Mouse (Mus musculus) small intestine, adult 2 months (tissue): ENCODE measurements around the gene Asb1. TPM values are rescaled to one million over a fixed set of nuclear protein-coding genes. Genes with fewer than 3 reads are reported as not detected.

Source experiments
- H3K27ac ChIP-seq: fragments of 200-500 bp; 2 replicates; pipeline ENCODE4 v1.5.1; 2012; ENCODE audit warnings: low read depth, low read length, control low read depth, inconsistent platforms; ENCODE audit not compliant: insufficient read depth
- H3K27me3 ChIP-seq: fragments of 200-500 bp; 2 replicates; pipeline ENCODE4 v1.6.1; 2012; ENCODE audit warnings: mild to moderate bottlenecking, moderate library complexity, low read length, inconsistent platforms; ENCODE audit not compliant: control insufficient read depth, insufficient read depth
- H3K36me3 ChIP-seq: fragments of 200-500 bp; 2 replicates; pipeline ENCODE4 v1.6.1; 2012; ENCODE audit warnings: mild to moderate bottlenecking, low read length, control low read depth, inconsistent platforms; ENCODE audit not compliant: control insufficient read depth, insufficient read depth
- H3K4me1 ChIP-seq: fragments of 200-500 bp; 2 replicates; pipeline ENCODE4 v1.6.1; 2012; ENCODE audit warnings: low read length, inconsistent platforms, mixed read lengths; ENCODE audit not compliant: control insufficient read depth, insufficient read depth, insufficient read length
- H3K4me3 ChIP-seq: fragments of 200-500 bp; 2 replicates; pipeline ENCODE4 v1.5.1; 2012; ENCODE audit warnings: low read depth, mild to moderate bottlenecking, control low read depth, inconsistent platforms, low read length, moderate library complexity
- CTCF ChIP-seq: fragments of 200-500 bp; IDR thresholded peaks from 2 replicates; pipeline ENCODE4 v1.5.1; 2012; ENCODE audit warnings: low read depth, mild to moderate bottlenecking, control low read depth, inconsistent platforms, low read length, moderate library complexity, mixed read lengths; ENCODE audit not compliant: insufficient replicate concordance, insufficient read length; ENCODE audit errors: extremely low read depth
- POLR2A ChIP-seq: fragments of 200-500 bp; IDR thresholded peaks from 2 replicates; pipeline ENCODE4 v1.6.1; 2012; ENCODE audit warnings: low read depth, mild to moderate bottlenecking, control low read depth, inconsistent platforms, low read length, moderate library complexity
- WGBS: fragments of 180-500 bp; shearing (Covaris S2); methylation state at CpG from one replicate; pipeline ENCODE4 v1.1.7; 2018; 5-methylcytosine and 5-hydroxymethylcytosine counted together
- polyA plus RNA-seq: library from polyadenylated mRNA; depleted of rRNA; stranded (reverse); fragments of >200 nt; gene quantifications from 2 replicates; pipeline ENCODE4 v1.2.3, GENCODE M21; 2012; rRNA removed

Asb1 gene
- polyA plus RNA-seq, 1 experiment = 2.1 TPM

DNA sequence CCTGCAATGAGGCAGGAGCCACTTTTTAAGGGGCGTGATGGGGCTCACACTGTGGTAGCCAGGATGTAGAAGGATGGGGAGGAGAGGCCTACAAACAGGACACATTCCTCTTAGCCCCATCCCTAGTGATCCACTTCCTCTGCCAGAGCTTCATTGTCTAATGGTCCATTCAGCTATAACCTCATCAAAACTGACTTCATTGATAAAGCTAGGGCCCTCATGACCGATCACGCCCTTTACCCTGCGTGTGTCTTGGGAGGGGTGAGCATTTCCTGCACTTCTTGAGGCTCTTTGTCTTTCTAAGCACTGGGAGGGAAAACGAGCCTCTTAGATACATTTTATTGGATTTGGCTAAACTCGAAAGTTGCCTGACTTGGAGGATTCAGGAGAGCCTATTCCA is 66.8 kb downstream of the Asb1 start:
- no peaks in the 10 kb centered on the region for H3K36me3 ChIP-seq
- no peaks in the 10 kb centered on the region for H3K4me1 ChIP-seq
- no peak overlapping the region for H3K4me3 ChIP-seq
- no peaks in the 10 kb centered on the region for H3K27me3 ChIP-seq
- TF ChIP-seq CTCF (no peak), POLR2A (no peak)
- no peak overlapping the region for H3K27ac ChIP-seq
- WGBS = 54% methylated on average over 6 of the region's 6 CpGs

Other genes starting within 250 kb of the Asb1 start
- gene Scly, start 242.2 kb upstream of the Asb1 start, polyA plus RNA-seq = 20.9 and 30.2 TPM in 2 replicates
- gene Espnl, start 218.5 kb upstream of the Asb1 start, polyA plus RNA-seq = 0.10 and 0.13 TPM in 2 replicates
- gene Klhl30, start 189.5 kb upstream of the Asb1 start, polyA plus RNA-seq = 1.2 and 1.5 TPM in 2 replicates
- gene Erfe, start 174.1 kb upstream of the Asb1 start, polyA plus RNA-seq = 3.7 and 7.3 TPM in 2 replicates
- gene Ilkap, start 141.7 kb upstream of the Asb1 start, polyA plus RNA-seq = 17.9 and 34.6 TPM in 2 replicates
- gene Hes6, start 126.5 kb upstream of the Asb1 start, polyA plus RNA-seq = 78.8 and 113 TPM in 2 replicates
- gene Per2, start 81.2 kb upstream of the Asb1 start, polyA plus RNA-seq = 4.1 and 5.2 TPM in 2 replicates
- gene Traf3ip1, start 45.9 kb upstream of the Asb1 start, polyA plus RNA-seq = 2.0 and 3.7 TPM in 2 replicates